Mouse (Mus musculus): ENCODE data around the gene Ndufs3.

GRCm38 (mm10) chr2:90885218-90886041 lies 19.2 kb downstream of the Ndufs3 start, which contains the start of gene C1qtnf4:
- TF ChIP-seq TAL1 (IDR thresholded peaks at IDR 0.05; ENCODE audit: low read length) (no peak), GATA1 (IDR thresholded peaks at IDR 0.05; ENCODE audit: low read length) (no peak)

All from erythroblast, embryonic 14.5 days (primary cell).